Mouse (Mus musculus) thymus, adult 2 months (tissue): Measurements from ENCODE around the gene Ufc1. TPM values are rescaled to one million over a fixed set of nuclear protein-coding genes. Genes with fewer than 3 reads are reported as not detected.

Experiments
- DNase-seq: peaks from one replicate; pipeline ENCODE4 v3.0.0; 2021
- H3K27ac ChIP-seq: fragments of 200-500 bp; 2 replicates; pipeline ENCODE4 v1.5.1; 2012; ENCODE audit warnings: low read length, control low read depth; ENCODE audit not compliant: control insufficient read depth, insufficient read depth
- H3K27me3 ChIP-seq: fragments of 200-500 bp; 2 replicates; pipeline ENCODE4 v1.6.1; 2012; ENCODE audit warnings: mild to moderate bottlenecking, low read length, moderate library complexity, mixed read lengths; ENCODE audit not compliant: control insufficient read depth, insufficient read depth
- H3K36me3 ChIP-seq: fragments of 200-500 bp; 2 replicates; pipeline ENCODE4 v1.6.1; 2012; ENCODE audit warnings: mild to moderate bottlenecking, low read length, moderate library complexity; ENCODE audit not compliant: control insufficient read depth, insufficient read depth
- H3K4me1 ChIP-seq: fragments of 200-500 bp; replicated peaks from 2 replicates; pipeline ENCODE4 v1.6.1; 2012; ENCODE audit warnings: low read length; ENCODE audit not compliant: control insufficient read depth, insufficient read depth
- H3K4me3 ChIP-seq: fragments of 200-500 bp; 2 replicates; pipeline ENCODE4 v1.5.1; 2012; ENCODE audit warnings: mild to moderate bottlenecking, low read length, control low read depth, moderate library complexity; ENCODE audit not compliant: control insufficient read depth, insufficient read depth
- CTCF ChIP-seq: fragments of 200-500 bp; IDR thresholded peaks from 2 replicates; pipeline ENCODE4 v1.5.1; 2012; ENCODE audit warnings: mild to moderate bottlenecking, control low read depth, low read length, moderate library complexity, borderline replicate concordance; ENCODE audit not compliant: control insufficient read depth, poor library complexity, insufficient read depth; ENCODE audit errors: extremely low read depth
- POLR2A ChIP-seq: fragments of 200-500 bp; IDR thresholded peaks from 2 replicates; pipeline ENCODE4 v1.6.1; 2012; ENCODE audit warnings: mild to moderate bottlenecking, low read length, control low read depth, moderate library complexity; ENCODE audit not compliant: control insufficient read depth, poor library complexity, insufficient read depth; ENCODE audit errors: extremely low read depth
- WGBS: fragments of 180-500 bp; shearing (Covaris S2); methylation state at CpG from one replicate; pipeline ENCODE4 v1.1.7; 2018; 5-methylcytosine and 5-hydroxymethylcytosine counted together
- polyA plus RNA-seq: library from polyadenylated mRNA; depleted of rRNA; stranded (reverse); fragments of >200 nt; gene quantifications from 2 replicates; pipeline ENCODE4 v1.2.3, GENCODE M21; 2012

The Ufc1 gene
- polyA plus RNA-seq, 1 experiment, result 18.5 TPM

GRCm38 (mm10) chr1:171271196-171271595, 23.6 kb downstream of the Ufc1 start:
- Histone ChIP-seq H3K4me3 (no peak overlapping the region), H3K36me3 (peaks cover 25% of the 10 kb centered on the region), H3K4me1 (peaks cover 13% of the 10 kb centered on the region), H3K27ac (no peak overlapping the region), H3K27me3 (no peaks in the 10 kb centered on the region)
- DNase-seq, result no peak
- TF ChIP-seq POLR2A (no peak), CTCF (no peak)
- WGBS, result 70% methylated on average over 9 of the region's 9 CpGs

- peaks cover 13% of the 10 kb centered on the region for H3K4me1 ChIP-seq
- WGBS, result under 1% methylated on average over 19 of the region's 19 CpGs
- no peak for DNase-seq
- no peaks in the 10 kb centered on the region for H3K27me3 ChIP-seq
- H3K27ac ChIP-seq, result no peak overlapping the region
- H3K4me3 ChIP-seq, result peak overlapping the region; percentile 71
- peaks cover 18% of the 10 kb centered on the region for H3K36me3 ChIP-seq
- no peak for TF ChIP-seq CTCF
- no peak for TF ChIP-seq POLR2A
Observed at GRCm38 (mm10) chr1:171270573-171270900, 24.3 kb downstream of the Ufc1 start.

GRCm38 (mm10) chr1:171269848-171270572, 24.8 kb downstream of the Ufc1 start, which contains the start of gene B4galt3:
TSS of gene B4galt3 (plus strand) at chr1:171270328.
- Histone ChIP-seq H3K36me3 (peaks cover 13% of the 10 kb centered on the region), H3K4me1 (peaks cover 13% of the 10 kb centered on the region), H3K27ac (no peak within 1 kb of the TSS), H3K27me3 (no peaks in the 10 kb centered on the region), H3K4me3 (peak within 1 kb of the TSS; percentile 71)
- WGBS, result 6% methylated on average over 36 of the region's 36 CpGs
- TF ChIP-seq CTCF (peak; percentile 37; the same call in 1 of the 2 replicates), POLR2A (peak; percentile 96)
- peak; percentile 99 for DNase-seq

GRCm38 (mm10) chr1:171268341-171268740, 26.5 kb downstream of the Ufc1 start:
- no peak for TF ChIP-seq POLR2A
- no peak for TF ChIP-seq CTCF
- Histone ChIP-seq H3K4me3 (no peak overlapping the region), H3K4me1 (peaks cover 13% of the 10 kb centered on the region), H3K36me3 (no peaks in the 10 kb centered on the region), H3K27me3 (no peaks in the 10 kb centered on the region), H3K27ac (no peak overlapping the region)
- no peak for DNase-seq
- WGBS, result 68% methylated on average over 1 of the region's 1 CpGs

- no peak overlapping the region for H3K27ac ChIP-seq
- no peaks in the 10 kb centered on the region for H3K27me3 ChIP-seq
- no peak for TF ChIP-seq POLR2A
- H3K36me3 ChIP-seq, result no peaks in the 10 kb centered on the region
- no peak overlapping the region for H3K4me3 ChIP-seq
- no peak for DNase-seq
- WGBS, result 46% methylated on average over 4 of the region's 4 CpGs
- H3K4me1 ChIP-seq, result peaks cover 9% of the 10 kb centered on the region
Observed at GRCm38 (mm10) chr1:171265971-171266744, 28.7 kb downstream of the Ufc1 start.

- Histone ChIP-seq H3K36me3 (no peaks in the 10 kb centered on the region), H3K27ac (no peak overlapping the region), H3K4me1 (0 out of 2 replicates have a peak, but pooled peaks cover 2% of the 10 kb centered on the region), H3K27me3 (no peaks in the 10 kb centered on the region), H3K4me3 (no peak overlapping the region)
- no peak for TF ChIP-seq POLR2A
- no peak for TF ChIP-seq CTCF
- WGBS, result 67% methylated on average over 3 of the region's 3 CpGs
- DNase-seq, result no peak
Observed at GRCm38 (mm10) chr1:171263666-171264461, 31.0 kb downstream of the Ufc1 start.
